Mouse (Mus musculus) Patski (cell line): ENCODE results near the gene Stra8. TPM values are rescaled to one million over a fixed set of nuclear protein-coding genes. Genes with fewer than 3 reads are reported as not detected.

Experiments
- ATAC-seq: fragments of 100-300 bp; one replicate; pipeline ENCODE4 v1.8.0; 2021
- CTCF ChIA-PET: fragments of 350-600 bp; sonication (Branson Sonifier 250); formaldehyde crosslinking; loops from one replicate; lab custom pipeline; 2022; ENCODE audit warnings: inconsistent platforms; lab: Charles Lee
- POLR2A ChIA-PET: fragments of 350-600 bp; sonication (Branson Sonifier 250); formaldehyde crosslinking; loops from one replicate; lab custom pipeline; 2022; ENCODE audit warnings: antibody characterized with exemption, inconsistent platforms; lab: Charles Lee
- DNase-seq: peaks from one replicate; pipeline ENCODE4 v3.0.0-alpha.2; 2011; ENCODE audit warnings: low read depth, low spot score
- H3K27me3 ChIP-seq: fragments of 371-371 bp; one replicate; pipeline ENCODE4 v1.5.1; 2021
- CTCF ChIP-seq: fragments of 100-300 bp; IDR thresholded peaks from one replicate; pipeline ENCODE4 v1.5.1; 2021
- in situ Hi-C: fragments of 300-500 bp; cut with MboI; formaldehyde crosslinking; loops from 3 replicates; pipeline ENCODE4 v1.11.1; 2018; ENCODE audit warnings: low pct_unique_long_range_greater_than_20kb, mixed read lengths
- polyA plus RNA-seq: library from polyadenylated mRNA; unstranded; gene quantifications from one replicate; pipeline ENCODE4 v1.2.3, GENCODE M21; 2021

The Stra8 gene
- polyA plus RNA-seq, 1 experiment from 2014 or later = not detected

DNA sequence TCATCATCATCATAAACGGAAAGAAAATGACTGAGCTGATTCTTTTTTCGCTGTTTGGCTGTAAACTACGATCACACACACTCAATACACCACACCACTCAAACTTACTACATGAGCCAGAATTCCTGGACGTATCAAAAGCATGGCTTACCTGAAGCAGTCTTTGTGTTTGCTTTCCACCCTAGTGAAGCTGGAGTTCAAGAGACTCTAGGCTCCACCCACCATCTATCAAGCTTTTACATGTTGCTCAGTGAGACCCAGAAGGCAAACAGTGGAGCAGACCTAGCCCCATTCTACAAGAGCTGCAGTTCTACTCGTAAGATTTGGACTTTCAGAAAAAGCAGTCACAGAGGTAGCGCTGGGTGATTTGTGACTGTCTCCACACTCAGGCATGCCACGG is 17.4 kb upstream of the Stra8 start:
- ChIA-PET CTCF (interaction anchor here (1.0 to 1.1 kb wide), 3 partner anchors 22 to 38 kb away, joined by 3 read pairs; no protein-coding TSS in a partner anchor), POLR2A (no interaction called here)
- no peak for TF ChIP-seq CTCF
- in situ Hi-C loops = no loop called here
- DNase-seq = no peak
- H3K27me3 ChIP-seq = no peaks in the 10 kb centered on the region
- ATAC-seq = no peak

DNA sequence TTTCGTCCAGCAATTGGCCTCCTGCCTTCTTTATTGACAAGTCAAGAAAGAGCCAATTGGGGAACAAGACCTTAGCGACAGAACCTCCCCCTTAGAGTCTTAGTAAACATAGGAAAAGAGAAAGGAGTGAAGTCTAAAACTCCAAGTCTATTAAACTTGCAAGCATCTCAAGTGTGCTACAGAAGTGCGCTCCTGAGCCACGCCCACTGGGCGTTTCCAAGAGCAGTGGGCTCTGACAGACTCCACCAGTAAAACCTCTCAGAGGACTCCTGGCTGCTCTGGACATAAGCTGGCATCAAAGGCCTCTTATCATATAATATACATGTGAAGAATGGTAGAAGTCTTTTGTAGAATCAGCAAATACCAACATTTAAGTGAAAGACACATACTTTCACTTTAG is 16.5 kb upstream of the Stra8 start:
- POLR2A ChIA-PET = no interaction called here
- TF ChIP-seq CTCF = no peak
- in situ Hi-C loops = no loop called here
- ATAC-seq (no peak), DNase-seq (no peak)
- H3K27me3 ChIP-seq = no peaks in the 10 kb centered on the region
- CTCF ChIA-PET = interaction anchor here (1.1 kb wide), 2 partner anchors 23 to 34 kb away, joined by 3 read pairs; no protein-coding TSS in a partner anchor

DNA sequence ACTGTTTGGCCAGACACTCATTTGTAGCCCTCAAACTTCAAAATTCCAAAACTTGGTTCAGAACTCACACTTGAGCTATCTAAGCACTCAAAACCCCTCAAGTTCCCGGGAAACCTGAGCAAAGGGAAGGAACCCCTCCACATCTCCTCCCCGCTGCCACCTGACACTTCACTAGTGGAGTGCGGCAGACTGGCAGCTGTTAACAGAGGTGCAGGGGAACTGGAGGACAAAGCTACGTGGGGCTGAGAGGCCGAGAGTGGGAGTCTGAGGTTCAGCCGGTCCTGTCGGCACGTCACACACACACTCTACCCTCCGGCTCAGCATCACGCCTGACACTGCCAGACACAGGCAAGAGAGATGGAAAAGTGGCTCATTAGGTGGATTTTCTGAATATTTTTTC is 16.1 kb upstream of the Stra8 start:
- in situ Hi-C loops = no loop called here
- ChIA-PET CTCF (interaction anchor here (1.1 kb wide), 1 partner anchor 9 kb away, joined by 3 read pairs; no protein-coding TSS in a partner anchor), POLR2A (no interaction called here)
- no peak for TF ChIP-seq CTCF
- ATAC-seq (no peak), DNase-seq (no peak)
- no peaks in the 10 kb centered on the region for H3K27me3 ChIP-seq

DNA sequence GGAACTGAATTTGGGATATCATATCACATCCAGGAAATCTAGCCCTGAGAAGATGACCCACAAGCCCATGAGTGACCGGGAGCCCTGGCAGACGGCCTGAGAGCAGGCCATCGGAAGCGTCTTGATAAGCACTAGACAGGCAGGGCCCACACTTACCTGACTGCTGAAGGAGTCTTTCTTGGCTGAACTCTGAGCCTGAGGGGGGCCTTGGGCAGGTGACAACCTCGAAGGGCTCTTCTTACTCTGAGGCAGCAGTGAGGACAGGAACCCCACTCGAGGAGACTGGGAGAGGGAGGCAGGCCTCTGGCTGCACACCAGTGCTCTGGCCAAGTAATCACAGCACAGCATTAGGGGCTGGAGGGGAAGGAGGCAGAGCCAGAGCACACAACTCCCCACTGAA is 15.6 kb upstream of the Stra8 start:
- CTCF ChIA-PET = interaction anchor here (1.1 to 2.1 kb wide), 2 partner anchors 9 to 136 kb away, joined by 3 to 4 read pairs; no protein-coding TSS in a partner anchor
- no peak for ATAC-seq
- DNase-seq = no peak
- no peak for TF ChIP-seq CTCF
- POLR2A ChIA-PET = no interaction called here
- H3K27me3 ChIP-seq = no peaks in the 10 kb centered on the region
- in situ Hi-C loops = no loop called here

DNA sequence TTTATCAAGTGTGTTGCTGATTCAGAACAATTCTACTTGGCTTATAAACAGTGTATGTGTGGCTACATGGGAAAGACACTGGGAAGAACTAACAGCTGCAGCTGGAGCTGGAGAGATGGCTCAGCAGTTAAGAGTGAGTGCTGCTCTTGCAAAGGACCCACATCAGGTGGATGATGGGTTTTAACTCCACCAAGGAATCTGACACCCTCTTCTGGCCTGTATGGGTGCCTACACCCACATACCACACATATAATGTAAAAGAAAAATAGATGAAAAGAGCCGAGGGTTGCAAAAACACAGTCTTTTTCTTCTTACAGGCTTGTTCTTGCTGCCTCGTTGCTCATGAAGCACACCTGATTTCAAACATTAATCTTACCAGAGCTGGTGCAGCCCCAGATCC is 13.8 kb upstream of the Stra8 start:
- POLR2A ChIA-PET = no interaction called here
- ATAC-seq = no peak
- no peak for DNase-seq
- CTCF ChIA-PET = interaction anchor here (0.8 to 2.1 kb wide), 4 partner anchors 14 to 138 kb away, joined by 3 to 4 read pairs (median 3); partner anchors contain the start of gene Stra8
- TF ChIP-seq CTCF = no peak
- no peaks in the 10 kb centered on the region for H3K27me3 ChIP-seq
- in situ Hi-C loops = no loop called here

DNA sequence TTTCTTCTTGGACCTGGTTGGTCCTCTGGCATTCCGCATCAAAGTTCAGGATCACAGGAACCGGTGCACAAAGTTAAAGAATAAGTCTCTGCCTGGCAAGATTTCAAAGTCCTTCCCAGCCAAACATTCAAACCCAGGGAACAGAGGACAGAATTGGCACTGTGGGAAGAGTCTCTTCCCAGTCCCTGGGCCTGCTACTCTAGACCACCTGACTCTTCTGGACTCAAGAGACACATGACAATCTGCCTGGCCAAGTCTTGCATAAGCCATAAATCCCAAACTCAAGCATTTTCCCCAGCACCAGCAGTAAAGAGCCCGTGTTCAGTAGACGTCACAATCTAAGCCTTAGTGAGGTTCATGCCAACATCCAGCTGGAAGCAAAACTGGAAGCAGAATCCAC is 13.3 kb upstream of the Stra8 start:
- TF ChIP-seq CTCF = no peak
- ChIA-PET POLR2A (no interaction called here), CTCF (interaction anchor here (1.2 to 1.6 kb wide), 2 partner anchors 16 to 27 kb away, joined by 3 to 4 read pairs; no protein-coding TSS in a partner anchor)
- no peaks in the 10 kb centered on the region for H3K27me3 ChIP-seq
- DNase-seq (no peak), ATAC-seq (no peak)
- in situ Hi-C loops = no loop called here

DNA sequence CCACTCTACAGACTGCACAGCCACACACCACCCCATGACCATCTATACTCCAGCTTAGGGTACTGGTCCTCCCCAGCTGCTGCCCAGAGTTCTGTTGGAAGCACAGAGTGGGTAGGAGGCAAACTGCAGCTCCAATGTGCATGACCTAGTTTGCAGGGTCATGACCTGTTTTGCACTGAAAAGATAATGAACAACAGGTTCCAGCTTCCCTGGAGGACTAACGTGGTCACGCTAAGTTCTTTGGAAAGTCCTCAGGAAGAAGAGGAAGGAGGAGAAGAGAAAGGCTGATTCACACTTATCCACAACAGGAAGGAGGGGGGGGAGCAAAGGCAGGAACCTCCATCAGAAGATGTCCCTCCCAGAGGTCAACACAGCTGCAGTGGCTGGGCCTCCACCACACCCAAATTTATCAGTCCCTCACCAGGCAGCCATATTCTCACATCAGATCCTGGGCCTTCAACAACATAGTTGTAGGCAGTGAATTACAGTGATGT is 12.8 kb upstream of the Stra8 start:
- CTCF ChIA-PET = interaction anchor here (1.2 kb wide), 1 partner anchor 15 kb away, joined by 4 read pairs; no protein-coding TSS in a partner anchor
- H3K27me3 ChIP-seq = no peaks in the 10 kb centered on the region
- no peak for TF ChIP-seq CTCF
- no peak for ATAC-seq
- in situ Hi-C loops = no loop called here
- POLR2A ChIA-PET = interaction anchor here (1.0 kb wide), 1 partner anchor 53 kb away, joined by 3 read pairs; no protein-coding TSS in a partner anchor
- no peak for DNase-seq

DNA sequence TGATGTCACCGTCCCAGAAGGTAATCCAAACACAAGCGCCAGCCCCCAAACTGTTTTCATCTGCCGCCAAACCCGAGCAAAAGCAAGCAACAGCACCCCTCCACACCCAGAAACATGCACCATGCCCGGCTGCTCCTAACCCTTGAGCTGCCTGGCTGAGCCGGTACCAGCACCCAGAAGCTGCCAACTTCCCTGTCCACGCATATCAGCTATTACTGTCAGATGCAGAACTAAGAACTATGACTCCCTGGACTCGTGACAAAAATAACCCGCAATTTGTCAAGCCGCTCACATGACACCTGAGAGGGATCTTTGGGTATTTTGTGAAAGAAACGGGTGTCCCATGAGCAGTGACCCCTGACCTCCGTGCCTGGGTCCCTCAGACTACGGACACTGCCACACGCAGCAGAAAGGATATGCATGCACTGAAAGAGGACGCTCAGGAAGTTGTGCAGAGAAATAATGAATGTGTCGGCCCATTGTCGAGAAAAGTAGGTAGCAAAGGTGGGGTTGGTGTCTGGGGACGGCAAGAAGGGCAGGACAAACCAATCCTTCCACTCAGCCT is 12.2 kb upstream of the Stra8 start:
- ChIA-PET POLR2A (interaction anchor here (1.0 kb wide), 1 partner anchor 53 kb away, joined by 3 read pairs; no protein-coding TSS in a partner anchor), CTCF (interaction anchor here (1.2 to 1.8 kb wide), 2 partner anchors 14 to 30 kb away, joined by 4 to 5 read pairs; partner anchors contain the start of gene Cyren)
- TF ChIP-seq CTCF = no peak
- in situ Hi-C loops = no loop called here
- DNase-seq (no peak), ATAC-seq (no peak)
- no peaks in the 10 kb centered on the region for H3K27me3 ChIP-seq

DNA sequence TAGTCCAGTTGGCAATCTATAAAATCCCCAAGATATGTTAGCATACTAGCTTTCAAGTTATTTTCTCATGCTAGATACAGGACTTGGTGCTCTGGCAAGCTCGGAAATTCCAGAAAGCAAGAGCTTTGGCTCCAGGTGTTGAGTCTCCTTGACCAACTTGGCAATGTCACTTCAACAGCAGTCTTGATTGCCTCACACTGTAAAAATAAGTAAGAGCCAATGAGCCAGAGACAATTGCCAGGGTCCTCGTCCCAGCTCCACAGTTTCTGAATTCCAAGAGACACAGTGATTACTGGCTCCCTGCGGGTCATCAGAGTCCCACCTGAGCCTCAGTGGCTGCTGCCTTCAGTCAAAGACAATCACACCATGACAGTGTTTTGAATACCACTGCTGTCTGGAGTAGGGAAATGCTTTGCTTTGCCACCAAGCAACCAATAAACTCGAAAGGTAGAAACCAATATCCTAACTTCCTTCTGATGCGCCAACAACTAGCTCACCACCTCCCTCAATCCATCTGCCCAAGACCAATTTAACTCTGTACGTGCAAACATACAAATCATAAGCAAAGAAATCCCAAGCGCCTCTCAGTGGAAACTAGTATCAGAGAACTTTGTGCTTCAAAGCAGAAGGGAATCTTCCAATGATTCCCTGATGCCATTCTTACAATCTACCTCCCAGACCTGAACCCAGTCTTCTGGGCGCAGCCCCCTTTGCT is 10.2 kb upstream of the Stra8 start:
- ATAC-seq (no peak), DNase-seq (no peak)
- ChIA-PET POLR2A (no interaction called here), CTCF (interaction anchor here (0.8 to 1.8 kb wide), 3 partner anchors 17 to 32 kb away, joined by 4 to 5 read pairs (median 5); partner anchors contain the start of gene Cyren)
- in situ Hi-C loops = no loop called here
- H3K27me3 ChIP-seq = no peaks in the 10 kb centered on the region
- no peak for TF ChIP-seq CTCF

DNA sequence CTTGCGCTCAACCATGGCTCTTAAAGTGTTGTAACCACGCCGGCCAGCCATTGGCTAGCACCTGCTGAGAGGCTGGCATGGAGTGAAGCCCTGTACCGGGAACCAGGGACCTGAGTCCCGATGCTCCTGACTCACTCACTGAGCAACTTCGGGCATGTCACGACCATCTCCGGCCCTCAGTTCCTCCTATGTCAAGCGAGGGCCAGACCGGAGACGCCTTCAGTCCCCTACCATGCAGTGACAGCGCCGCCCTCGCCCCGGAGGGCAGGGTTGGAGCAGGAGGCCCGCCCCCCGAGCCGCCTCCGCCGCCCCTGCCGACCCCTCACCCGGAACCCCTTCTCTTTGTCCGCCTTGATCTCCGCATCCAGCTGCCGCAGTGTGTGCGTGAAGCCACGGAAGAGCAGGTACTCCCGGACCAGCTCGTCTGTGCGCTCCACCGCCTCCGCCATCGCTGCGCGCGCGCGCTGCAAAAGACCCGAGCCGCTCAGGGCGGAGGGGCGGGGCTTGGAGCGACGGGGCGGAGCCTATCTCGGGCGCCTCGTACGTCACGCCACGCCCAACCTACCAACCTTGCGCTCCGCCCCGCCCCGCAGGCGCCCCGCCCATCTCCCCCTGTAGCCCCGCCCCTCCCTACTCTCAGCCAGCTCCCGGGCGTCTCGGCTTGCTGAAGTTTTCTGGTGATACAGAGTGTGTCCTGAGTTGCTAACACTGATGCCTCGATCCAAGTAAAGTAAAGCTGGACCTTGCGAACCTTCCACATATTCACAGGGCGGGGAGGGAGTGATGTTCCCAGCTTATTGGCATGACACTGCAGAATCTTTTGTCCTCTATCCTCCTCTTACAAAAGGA is 9.4 kb upstream of the Stra8 start, which contains the start of gene Wdr91:
Gene Wdr91 (minus strand): TSS at position 506 of the 849 bp plus-strand sequence.
- CTCF ChIA-PET = interaction anchor here (0.9 to 1.7 kb wide), 3 partner anchors 17 to 129 kb away, joined by 3 to 5 read pairs (median 3); no protein-coding TSS in a partner anchor
- DNase-seq (no peak), ATAC-seq (peak; percentile 89)
- no peak for TF ChIP-seq CTCF
- H3K27me3 ChIP-seq = no peaks in the 10 kb centered on the region
- in situ Hi-C loops = no loop called here
- POLR2A ChIA-PET = interaction anchor here (0.5 kb wide), 1 partner anchor 36 kb away, joined by 4 read pairs; no protein-coding TSS in a partner anchor
